Mouse (Mus musculus): ENCODE data around the gene Hpdl.
"Not testable (repeated sequence)": the region's sequence is repeated elsewhere in the genome, so short reads cannot be mapped to it uniquely, and the experiment has no call there.

Gene Hpdl

DNA sequence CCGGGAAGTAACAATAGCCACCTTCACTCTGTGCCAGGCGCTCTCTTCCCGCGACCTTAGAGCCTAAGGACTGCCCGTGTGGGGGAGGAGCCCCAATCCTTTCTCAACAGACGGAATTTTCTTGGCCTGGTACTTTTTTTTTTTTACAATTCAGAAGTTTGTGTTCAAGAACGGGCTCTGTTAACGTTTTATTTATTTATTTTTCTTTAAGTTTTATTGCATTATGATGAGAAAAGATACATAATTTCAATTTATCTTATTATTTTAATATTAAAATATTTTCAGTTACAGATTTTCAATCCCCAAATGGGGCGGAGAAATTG, at the start of gene Hpdl:
Gene Hpdl, minus strand, starts transcription at position 14 of the 323 bp plus-strand sequence.
- DNase-seq, result no peak

DNA sequence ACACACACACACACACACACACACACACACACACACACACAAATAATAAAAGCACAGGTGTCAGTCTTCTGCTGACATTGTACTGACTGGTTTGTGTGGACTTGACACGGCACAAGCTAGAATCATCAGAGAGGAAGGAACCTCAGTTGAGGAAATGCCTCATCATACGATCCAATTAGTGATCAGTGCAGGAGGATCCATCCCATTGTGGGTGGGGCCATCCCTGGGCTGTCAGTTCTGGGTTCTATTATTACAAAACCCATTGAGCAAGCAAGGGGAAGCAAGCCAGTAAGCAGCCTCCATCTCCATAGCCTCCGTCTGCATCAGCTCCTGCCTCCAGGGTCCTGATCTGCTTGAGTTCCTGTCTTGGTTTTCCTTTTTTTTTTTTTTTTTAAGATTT, 48.4 kb upstream of the Hpdl start:
- DNase-seq, result no peak

DNA sequence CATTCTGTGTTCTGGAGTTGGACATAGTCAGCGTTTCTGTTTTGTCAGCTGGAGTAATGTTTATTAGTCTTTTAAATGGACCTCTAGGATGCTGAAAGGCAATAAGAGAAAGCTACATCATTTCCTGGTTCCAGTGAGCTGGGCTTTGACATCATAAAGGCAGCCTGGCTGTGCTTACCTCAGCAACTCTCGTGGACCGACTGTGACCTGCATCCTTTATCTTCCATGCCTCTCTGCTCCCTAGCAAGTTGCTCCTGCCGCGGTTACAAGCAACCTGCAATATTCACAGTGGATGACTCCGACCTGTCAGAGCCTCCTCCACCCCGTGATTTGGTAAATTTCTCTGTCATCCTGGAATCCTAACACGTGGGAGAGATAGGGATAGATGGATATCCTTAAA, 40.5 kb upstream of the Hpdl start:
- no peak for DNase-seq

DNA sequence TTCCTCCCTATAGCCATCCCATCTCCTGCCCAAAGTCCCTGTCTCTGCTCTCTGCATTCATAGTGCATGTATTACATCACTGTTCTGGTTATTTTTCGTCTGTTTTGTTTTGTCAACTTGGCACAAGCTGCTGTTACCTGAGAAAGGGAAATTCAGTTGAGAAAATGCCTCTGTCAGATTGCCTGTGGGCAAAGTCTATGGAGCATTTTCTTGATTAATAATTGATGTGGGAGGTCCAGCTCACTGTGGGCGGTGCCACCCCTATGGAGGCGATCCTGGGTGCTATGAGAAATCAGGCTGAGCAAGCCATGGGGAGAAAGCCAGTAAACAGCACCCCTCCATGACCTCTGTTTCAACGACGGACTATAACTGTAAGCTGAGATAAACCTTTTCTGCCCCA, 38.2 kb upstream of the Hpdl start:
- DNase-seq, result no peak

DNA sequence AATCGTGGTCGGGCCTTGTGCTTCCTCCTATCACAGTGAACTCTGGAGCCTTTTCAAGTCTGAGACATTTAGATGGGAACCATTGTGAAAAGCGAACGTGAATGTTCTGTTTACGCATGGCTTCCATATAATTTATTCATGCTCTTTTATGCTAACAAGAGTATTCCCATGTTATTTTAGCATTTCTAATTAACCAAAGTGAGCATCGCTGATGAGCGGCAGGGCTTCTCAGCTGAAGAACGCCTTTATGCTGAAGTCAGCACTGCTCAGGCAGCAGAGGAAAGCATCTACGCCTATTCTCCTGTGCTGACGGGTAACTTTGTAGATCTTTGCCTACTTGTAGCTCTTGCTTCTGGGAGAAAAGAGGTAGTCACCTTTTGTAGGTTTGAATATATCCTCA, 35.7 kb upstream of the Hpdl start:
- DNase-seq, result no peak

DNA sequence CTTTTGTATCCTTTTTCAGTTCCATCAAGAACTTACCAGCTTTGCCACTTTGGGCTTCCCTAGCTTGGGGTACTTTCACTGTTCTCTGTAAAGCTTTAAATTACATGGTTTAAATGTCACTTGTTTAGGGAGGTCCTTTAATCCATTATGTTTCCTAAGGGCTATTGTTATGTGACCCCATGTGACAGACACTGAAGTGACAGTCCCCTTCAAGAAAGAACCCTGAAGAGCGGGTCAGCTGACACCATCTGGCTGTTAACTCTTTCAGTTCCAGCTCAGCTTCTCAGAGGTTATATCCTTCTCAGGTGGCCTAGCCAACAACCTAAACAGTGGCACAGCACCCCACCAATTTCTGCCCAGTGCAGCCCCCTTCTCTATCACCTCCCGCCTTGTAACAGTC, 32.8 kb upstream of the Hpdl start:
- no peak for DNase-seq

DNA sequence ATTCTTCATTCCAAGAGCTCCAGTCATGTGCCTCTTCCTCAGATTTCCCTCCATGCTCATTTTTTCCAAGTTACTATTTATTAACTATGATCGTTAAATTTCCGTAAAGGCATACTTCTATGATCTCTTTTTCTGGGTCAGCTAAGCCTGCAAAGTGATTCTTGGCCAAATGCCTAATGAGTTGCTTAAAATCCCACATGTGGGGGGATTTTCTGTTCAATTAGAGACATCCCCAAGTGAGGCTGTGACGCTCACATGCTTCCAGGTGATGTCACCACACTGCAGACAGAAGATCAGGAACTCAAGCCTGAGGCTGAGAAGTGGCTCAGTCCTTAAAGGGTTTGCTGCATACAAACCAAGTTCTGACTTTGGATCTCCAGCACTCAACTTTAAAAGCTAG, 28.4 kb upstream of the Hpdl start:
- DNase-seq, result no peak

DNA sequence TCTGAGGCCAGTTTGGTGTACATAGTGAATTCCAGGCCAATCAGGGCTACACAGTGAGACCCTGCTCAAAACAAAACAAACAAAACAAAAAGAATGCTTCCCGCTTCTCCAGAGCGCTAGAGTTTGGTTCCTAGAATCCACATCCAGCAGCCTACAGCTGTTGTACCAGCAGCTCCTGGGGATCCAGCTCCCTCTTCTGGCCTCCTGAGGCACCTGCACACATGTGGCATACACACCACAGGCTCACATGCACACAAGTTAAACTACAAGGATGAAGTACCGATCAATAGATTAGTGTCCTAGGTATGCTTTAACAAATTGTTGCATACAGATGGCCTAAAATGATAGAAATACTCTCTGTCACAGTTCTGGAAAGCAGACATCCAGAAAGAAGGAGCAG, 22.8 kb upstream of the Hpdl start:
- no peak for DNase-seq

DNA sequence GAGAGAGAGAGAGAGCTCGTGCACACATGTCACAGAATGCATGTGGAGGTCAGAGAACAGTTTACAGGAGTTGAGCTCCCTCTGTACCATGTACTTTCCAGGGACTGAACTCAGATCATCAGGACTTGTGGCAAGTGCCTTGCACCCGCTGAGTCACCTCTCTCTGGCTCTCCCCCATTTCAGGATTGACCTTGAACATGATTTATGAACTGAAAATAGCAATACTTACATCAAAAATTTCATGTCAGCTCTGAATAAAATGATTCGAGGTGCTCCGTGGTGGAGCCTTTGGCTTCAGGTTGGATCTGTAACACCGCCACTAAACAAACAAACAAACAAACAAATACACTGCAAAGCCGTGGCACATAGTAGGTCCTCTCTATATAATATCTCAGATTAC, 19.3 kb upstream of the Hpdl start:
- no peak for DNase-seq

DNA sequence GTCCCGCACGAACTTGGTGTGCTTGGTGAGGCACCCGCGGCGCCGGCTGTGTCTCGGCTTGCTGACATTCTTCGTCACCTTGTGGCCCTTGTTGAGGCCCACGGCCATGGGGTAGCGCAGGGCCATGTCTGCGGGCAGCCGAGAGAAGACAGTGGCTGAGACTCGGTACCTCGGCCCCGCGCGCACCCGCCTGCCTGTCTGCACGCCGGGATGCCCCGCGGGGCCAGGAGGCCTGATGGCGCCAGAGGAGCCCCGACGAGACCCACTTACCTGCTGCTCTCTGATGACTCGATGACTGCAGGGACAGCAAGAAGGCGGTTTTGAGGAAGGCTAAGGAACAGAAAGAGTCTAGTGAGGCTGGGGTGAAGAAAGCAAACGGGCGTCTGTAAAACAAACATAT, 18.6 kb upstream of the Hpdl start:
- not testable (repeated sequence) for DNase-seq

DNA sequence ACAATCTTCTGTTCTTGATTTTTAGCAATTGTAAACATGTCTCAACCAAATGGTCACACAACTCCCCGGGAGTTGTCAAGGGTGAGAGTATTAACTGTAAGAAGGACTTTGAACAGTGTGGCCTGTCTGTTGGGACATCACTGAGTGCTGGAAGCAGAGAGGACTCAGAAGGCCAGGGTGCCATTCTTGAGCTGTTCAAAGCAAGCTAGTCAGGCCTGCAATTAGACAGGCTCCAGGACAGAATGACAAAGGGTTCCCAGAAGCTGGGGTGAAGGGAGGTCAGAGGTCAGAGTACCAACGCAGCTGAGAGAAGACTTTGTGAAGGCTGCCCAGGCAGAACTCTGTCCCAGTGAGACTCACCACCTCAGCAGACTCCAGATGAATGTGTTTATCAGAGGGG, 17.5 kb upstream of the Hpdl start:
- no peak for DNase-seq

DNA sequence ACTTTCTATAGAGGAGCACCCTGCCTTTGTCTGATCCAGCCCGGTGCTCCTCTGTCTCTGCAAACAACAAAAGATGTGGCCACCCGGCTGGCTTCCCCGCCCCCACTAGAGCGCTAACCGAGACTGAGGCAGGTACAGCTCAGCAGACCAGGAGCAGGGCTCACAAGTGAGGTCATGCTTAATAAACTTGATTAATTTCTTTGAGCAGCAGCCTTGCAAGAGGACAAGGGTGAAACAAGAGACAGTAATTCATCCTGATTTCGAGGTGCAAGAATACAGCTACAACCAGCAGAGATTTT, 8.5 kb upstream of the Hpdl start:
- no peak for DNase-seq

DNA sequence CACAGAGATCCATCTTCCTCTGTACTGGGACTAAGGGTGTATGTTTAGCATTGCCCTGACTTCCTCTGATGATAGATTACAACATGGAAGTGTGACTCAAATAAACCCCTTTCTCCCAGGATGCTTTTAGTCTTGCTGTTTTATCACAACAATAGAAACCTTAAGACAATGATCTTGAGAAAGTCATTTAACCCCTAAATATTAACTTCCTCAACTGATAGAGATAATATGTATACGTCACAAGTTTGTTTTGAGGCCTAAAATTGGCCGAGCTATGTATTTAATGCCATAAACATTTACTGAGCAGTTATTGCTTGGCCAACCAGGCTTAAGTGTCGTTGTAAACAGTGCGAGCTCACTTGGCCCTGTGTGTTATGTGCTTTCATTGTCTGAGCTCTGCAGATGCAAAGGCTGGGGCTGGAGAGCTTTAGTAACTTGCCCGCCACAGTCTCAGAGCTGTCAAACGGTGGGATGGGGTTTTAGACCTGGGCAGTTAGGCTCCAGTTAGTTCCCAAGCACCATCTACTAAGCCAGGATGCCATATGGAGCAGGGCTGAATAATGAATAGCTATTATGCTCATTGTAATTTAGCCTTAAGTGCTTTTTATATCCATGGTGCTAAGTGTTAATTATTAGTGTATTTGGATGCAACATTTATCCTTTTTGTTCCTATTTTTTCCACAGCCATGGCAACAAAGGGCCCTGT, 8.0 kb upstream of the Hpdl start:
- no peak for DNase-seq

DNA sequence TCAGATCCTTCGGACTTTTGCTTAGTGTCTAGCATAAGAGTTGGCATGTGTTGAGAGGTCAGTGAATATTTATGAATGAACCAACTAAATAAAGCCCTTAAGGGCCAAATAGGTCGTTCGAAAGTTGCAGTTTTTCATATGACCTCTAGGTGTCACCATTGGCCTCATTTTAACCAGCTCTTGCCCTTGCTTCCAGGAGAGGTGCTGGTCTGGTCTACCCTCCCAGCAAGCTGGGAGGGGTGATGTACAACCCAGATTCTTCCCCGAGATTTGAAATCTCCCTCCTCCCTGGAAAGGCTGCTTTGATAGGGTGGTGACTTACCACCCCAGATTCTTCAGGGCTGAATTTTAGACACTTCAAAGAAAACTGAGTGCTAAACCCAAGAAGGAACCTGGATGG, 6.3 kb upstream of the Hpdl start:
- peak; percentile 51 for DNase-seq

DNA sequence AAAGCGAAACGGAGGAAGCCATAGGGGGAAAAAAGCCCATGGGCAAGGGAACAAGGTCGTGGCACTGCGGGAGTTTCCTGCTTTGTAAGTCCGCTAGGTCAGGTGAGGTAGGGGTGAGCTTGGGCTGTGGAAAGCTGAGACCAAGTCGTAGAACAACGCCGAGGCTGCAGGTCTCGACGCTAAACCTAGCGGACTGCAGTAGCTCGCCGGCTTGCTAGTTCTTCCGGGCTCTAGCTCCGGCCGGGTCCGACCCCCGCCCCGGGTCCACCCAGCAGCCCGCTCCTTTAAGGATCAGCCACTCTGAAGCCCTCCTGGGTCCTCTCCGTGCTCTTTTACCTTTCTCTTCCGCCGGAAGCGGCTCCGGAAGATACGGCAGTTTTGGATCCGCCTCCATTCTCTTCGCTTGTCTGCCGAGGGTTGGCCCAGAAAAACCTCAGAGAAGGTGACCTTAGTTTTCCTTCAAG, 3.1 kb upstream of the Hpdl start:
- peak; percentile 80 for DNase-seq

DNA sequence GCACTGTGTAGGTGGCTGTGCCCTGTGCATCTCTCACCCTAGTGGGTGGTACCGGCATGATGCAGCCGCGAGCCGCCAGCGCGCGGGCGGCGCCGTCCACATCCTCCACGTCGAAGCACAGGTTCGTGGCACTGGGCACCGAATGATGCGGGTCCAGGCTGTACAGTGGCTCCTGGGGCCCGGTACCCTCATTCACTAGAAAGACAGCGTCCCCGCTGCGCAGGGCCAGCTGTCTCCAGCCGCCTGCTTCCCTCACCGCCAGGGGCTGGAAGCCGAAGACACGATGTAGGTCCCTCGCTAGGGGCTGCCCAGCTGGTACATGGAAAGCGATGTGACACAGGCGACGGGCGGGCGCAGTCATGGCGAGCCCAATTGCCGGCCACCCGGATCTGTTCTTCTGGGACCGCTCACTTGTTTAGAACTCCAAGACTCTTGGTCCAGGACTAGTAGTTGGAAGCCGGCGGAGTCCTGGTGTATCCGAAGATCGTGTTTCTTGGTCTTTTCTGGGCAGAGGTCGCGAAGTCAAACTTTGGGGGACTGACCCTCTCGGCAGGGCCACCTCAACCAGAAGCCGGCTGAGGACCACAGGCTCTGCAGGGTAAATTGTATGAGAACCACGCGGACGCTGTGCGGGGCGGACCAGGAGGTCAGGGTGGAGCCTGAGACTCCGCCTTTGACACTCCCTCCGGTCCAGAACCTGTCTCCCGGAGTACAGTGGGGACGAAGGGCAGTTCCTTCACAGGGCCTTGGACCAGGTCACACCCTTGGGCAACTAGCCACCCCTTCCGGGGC, 409 bp downstream of the Hpdl start:
- peak; percentile 81 for DNase-seq

DNA sequence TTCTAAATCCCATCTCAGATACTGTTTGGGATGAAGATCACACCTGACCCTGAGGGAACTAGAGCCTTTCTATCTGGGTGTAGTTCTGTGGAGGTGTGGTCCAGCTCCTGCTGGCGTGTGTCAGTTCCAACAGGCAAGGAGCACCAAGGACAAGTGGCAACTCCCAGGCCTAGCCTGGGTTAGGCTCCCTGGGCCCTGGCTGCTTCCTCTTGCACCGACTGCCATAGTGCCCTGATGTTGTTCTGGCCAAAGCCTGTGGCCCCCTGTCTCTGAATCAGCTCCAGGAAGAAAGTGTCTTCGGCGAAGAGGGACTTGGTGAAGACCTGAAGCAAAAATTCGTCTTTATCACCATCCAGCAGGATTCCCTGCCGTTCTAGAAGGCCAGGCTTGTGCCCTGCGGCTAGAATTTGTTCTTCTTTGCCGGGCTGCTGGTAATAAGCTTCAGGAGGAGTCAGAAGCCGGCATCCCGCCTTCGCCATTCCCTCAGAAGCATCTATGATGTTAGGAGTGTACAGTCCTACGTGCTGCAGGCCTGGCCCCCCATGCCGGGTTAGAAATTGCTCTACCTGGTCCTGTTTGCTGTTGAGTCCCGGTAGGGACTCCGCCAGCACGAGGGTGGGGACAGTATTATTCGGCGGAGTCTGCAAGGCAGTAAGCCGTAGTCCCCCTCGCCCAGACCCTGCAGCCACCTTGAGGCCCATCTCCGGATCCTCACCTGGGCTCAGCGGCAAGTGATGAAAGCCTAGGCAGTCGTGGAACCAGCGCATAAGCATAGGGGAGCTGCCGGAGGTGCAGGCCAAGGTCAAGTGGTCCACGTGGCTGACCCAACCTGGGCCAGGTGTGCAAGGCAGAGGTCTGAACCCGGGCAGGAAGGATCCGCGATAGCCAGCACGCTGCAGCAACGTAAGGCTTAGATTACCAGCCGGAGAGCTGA, 1.3 kb downstream of the Hpdl start:
- peak; percentile 45 for DNase-seq

DNA sequence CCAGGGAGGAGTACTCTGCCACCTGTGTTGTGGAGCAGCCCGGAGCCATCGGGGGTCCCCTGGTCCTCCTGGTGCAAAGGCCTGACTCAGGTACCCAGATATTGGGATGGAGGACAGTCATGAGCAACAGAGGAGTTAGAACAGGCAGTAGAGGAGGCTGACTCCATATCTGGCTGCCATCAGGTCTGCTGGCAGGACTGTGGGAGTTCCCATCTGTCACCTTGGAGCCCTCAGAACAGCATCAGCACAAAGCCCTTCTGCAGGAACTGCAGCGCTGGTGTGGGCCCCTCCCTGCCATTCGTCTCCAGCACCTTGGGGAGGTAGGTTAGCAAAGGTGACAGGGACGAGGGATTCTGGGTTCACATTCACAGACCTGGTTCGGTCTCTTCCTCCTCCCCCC, 4.0 kb downstream of the Hpdl start:
- peak; percentile 84 for DNase-seq

DNA sequence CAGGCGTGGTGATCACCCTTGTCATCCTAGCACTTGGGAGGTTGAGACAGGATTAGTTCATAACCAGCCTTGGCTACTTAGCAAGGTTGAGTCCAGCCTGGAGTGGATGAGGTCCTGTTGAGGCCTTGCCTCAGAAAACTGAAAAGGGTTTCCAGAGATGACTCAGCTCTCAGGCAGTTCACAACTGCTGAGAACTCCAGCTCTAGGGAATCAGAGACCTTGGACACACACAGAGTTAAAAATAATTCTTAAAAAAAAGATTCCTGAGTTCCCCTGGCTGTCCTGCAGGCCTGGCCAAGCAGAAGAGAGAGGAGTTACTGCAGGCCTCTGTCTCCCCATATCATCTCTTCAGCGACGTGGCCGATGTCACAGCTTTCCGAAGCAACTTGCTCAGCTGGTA, 6.2 kb downstream of the Hpdl start:
- no peak for DNase-seq

DNA sequence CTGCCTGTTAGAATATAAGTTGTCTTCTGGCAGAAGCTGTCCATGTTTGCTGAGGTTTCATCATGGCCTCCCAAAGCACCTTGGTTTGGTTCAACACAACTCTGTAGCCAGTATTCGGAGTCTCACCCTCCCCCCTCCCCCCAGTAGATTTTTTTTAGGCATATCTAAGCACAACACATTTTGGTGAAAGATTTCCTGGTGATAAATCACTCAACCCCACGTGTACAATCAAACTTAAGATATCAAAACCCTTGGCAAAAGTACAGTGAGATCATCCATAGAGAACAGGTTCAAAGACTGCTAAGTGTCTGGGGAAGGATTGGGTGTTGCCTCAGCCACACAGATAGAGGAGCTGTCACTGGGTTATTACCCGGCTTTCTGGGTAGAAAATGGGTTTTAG, 10.5 kb downstream of the Hpdl start:
- DNase-seq, result no peak

DNA sequence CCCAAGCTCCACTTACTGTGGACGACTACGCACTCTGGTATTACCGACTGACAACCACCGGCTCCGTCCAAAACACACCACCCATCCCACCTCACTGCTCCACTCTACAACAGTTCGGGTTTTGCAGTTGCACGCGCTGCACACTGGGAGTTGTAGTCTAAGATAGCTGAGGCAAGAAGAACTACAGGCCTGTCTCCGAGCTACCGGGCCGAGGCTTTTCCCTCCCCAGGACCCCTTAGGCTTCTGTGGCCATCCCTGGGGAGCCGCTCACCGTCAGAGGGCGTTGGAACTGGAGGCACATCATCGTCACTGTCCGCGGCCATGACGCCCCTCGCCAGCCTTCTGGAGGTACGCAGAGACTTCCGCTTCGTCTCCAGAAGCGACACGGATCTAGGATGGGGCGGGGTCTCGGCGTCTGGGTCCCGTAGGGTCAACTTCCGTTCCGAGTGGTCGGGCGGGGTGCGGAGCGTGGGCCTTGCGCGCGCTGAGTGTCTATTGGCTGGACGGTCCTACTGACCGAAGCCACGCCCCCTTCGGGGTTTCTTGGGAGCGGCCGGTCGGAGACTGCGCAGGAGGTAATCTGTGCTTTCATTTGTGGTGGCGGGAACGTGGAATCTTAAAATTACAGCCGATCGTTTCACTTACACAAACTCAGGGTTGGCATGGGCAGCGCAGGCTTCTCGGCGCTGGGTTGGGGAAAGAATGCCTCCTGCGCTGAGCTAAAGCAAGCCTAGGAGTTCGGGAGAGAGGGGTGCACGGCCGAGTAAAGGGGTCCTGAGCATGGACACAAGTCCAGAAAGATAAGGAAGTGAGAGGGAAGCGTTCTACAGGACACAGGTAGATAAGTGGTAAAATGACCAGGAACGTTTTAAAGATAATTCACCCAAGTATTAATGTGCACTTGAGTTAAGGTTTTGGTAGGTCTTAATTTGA, 14.0 kb downstream of the Hpdl start, which contains the start of the genes Toe1 and Mutyh:
Gene Toe1, minus strand, starts transcription at position 444 of the 933 bp plus-strand sequence.
Gene Mutyh, plus strand, starts transcription at position 527 of the 933 bp plus-strand sequence.
- DNase-seq, result peak; percentile 95

DNA sequence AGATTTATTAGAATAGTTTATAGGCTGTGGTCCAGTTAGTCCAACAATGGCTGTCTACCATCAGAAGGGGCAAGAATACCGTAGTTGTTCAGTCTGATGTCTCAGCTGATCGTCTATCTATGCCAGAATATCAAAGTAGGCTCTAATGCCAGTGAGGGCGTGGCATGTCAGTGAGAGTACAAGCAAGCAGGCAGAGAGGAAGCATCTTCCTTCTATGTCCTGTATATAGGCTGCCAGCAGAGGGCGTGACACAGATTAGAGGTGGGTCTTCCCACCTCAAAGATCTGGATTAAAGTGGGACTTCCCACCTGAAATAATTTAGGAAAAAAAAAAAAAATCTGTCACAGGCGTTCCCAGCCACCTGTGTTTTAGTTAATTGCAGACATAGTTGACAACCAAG, 21.6 kb downstream of the Hpdl start:
- DNase-seq, result no peak

Data from cerebellum, adult 11-12 months (tissue).